Mouse (Mus musculus) urinary bladder, adult 18-20 months (tissue): ENCODE results near the gene Myl7.
A peak's percentile ranks its signal among the peaks of the same experiment; 100 is the strongest.

Source experiments
- DNase-seq, 2 experiments: peaks; one replicate each; pipeline ENCODE4 v3.0.0; 2022; ENCODE audit warnings: low spot score in 2 of 2, mixed read lengths in 2 of 2

Gene Myl7

DNA sequence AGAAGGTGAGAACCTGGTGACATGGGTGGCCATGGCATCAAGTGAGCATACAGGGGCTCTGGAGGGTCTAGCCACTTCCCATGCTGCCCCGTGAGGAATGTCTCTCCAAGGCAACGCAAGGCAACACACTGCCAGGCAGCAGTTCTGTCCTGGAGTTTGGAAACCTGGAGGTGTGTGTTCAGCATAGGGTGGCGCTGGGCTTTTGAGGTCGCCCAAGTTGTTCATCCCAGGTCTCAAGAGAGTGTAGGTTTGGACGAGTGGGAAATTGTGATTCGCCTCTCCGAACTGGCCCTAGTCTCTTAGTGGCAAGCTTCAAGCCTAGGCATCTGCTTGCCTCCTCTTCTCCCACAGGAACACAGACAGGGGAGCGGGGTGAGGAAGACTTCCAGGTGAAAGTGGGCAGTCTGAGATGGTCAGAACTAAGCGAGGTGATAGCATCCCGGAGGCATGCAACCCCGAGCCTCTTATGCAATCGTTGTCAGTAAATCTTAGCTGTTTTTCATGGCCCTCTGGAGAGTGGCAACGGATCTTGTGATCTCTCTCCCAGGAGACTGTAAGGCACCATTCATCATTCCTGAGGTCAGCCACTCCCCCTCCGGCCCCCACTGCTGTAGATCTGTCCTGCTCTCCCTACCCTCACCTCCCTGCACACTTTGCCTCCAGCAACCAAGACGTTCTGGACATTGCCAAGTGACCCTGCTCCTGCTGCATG is 36.0 kb downstream of the Myl7 start:
- DNase-seq, result peak; percentile 44 to 72

- DNase-seq, result peak; percentile 41 to 66
Observed at GRCm38 (mm10) chr11:5861678-5862393, 36.7 kb downstream of the Myl7 start, which contains the start of gene Aebp1. TSS of gene Aebp1 (plus strand) at chr11:5861947.

GRCm38 (mm10) chr11:5860639-5861038 is 37.9 kb downstream of the Myl7 start:
- DNase-seq, result no peak

- DNase-seq, result no peak
Observed at GRCm38 (mm10) chr11:5859883-5860550, 38.6 kb downstream of the Myl7 start.

GRCm38 (mm10) chr11:5858723-5859122 is 39.9 kb downstream of the Myl7 start:
- no peak for DNase-seq

GRCm38 (mm10) chr11:5856479-5857130 is 42.0 kb downstream of the Myl7 start:
- DNase-seq, result no peak

DNA sequence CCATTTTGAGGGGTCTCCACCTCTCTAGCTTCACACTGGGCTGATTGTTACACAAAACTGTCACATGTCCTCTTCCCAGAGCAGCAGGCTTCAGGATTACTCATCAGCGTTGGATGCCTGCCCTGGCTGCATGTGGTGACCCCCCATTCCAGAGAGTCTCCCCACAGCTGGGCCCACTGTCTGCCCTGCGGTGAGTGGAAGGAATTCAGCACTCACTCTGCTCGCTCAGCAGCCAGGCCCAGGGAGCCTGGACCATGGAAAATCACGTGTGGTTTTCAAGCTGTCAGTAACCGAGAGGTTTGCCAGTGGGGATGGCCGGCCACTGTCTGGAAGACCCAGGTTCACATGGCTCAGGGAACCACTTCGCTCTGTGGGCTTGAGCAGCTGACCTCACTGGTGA is 42.7 kb downstream of the Myl7 start:
- no peak for DNase-seq

DNA sequence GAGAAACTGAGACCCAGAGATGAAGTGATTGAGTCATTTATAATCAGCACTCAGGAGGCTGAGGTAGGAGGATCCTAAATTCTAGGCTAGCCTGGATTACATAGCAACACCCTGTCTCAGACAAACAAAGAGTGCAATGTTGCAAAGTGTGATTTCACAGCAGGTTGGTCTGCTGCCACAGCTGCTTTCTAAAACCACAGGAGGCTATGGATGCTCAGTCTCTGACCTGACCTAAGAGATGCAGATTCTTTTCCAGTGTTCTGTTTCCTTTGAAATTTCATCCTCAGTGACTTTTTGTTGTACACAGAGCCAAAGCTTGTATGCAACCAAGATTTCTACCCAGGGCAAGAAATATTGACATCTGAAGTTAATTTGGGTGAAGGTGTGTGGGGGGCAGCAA is 43.1 kb downstream of the Myl7 start:
- no peak for DNase-seq

DNA sequence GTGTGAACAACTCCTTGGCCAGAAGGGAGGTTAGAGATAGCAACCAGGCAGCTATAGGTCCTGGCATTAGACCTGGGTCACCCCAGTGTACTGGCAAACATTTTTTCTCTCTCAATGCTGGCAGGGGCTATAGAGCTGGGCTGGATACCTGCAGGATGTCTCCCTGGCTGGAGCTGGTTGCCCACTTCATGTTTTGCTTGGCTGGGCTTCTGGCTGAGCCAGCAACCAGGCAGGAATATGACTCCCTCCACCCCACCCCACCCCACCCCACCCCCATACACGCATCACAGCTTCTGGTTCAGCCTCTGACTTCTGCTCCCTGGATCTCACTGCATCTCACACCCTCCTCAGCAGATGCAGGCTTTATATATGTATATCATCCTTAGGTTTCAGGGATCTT is 46.3 kb downstream of the Myl7 start:
- no peak for DNase-seq

DNA sequence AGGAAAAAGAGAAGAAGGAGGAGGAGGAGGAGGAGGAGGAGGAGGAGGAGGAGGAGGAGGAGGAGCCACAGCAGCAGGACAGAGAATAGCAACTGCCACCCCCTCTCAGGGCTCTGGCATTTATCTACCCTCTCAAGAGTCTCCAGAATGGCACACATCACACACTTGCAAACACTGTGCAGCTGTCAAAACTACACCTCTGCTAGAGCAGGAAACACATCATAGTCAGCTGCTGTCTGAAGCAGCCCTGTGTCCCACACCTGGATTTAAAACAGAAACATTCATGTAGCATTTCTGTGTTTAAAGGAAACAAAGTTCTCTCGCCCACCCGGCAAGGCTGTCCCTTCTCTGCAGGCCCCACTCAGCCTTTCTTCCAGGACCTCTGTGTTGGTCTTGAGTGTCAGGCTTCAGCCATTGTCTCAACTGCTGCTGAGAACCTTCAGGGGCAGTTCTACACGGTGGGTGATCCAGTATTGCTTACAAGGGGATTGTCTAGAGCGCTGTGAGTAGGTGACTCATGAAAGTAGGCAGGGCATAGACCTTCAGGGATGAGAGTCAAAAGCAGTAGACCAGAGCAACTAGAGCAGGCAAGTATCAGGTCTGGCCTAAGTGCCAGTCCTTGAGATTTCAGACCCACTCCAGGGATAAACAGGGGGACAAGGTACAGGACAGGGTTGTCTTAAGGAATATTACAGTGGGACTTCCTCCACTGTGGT is 47.4 kb downstream of the Myl7 start:
- DNase-seq, result no peak

DNA sequence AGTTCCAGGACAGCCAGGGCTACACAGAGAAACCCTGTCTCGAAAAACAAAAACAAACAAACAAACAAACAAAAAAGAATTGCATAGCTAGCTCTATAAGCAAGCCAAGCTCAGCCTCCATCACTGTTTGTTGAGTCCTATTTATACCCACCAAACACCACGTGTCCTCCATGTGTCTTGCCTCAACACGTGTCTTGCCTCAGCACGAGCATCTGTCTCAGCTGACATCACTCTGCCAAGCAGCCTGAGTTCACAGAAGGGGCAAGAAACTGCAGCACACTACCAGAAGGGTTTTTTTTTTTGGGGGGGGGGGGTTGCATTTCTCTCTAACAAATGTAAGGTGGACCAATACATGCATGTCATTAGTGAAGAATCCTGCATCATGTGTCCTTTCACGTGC is 48.1 kb downstream of the Myl7 start:
- no peak for DNase-seq

DNA sequence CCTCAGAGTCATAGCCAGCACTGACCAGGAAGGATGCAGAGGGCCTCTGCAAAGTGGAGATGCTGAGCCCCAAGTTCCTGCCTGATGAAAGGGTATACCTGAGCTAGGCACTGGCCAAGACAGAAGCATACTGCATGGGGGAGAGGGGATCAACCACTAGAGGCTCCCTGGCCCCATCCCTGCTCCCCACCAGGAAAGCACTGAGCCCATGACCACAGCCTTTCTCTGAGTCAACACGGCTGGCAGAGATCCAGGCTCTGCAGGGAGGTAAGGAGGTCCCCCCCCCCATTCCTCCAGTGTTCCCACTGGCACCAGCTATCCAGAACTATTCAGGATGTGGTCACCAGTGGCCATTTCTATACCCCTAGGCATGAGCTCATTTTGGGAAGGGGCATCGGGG is 49.3 kb downstream of the Myl7 start:
- DNase-seq, result no peak

DNA sequence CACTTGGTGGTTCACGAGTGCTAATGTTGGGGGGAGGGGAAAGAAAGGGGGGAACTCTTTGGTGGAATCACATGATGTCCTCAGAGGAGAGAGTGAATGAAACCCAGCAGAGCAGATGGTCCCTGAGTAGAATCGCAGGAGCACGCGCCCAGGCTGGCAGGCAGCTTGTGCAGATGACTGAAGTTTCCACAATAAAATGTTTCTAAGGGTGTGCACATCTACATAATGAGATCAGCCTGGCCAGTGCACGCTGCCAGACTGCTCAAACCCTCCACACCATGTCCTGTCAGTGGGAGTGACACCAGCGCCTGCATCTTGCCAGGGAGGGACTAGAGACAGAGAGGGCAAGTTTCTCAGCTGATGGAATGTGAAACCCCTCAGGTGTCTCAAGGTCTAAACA is 49.8 kb downstream of the Myl7 start:
- DNase-seq, result no peak

DNA sequence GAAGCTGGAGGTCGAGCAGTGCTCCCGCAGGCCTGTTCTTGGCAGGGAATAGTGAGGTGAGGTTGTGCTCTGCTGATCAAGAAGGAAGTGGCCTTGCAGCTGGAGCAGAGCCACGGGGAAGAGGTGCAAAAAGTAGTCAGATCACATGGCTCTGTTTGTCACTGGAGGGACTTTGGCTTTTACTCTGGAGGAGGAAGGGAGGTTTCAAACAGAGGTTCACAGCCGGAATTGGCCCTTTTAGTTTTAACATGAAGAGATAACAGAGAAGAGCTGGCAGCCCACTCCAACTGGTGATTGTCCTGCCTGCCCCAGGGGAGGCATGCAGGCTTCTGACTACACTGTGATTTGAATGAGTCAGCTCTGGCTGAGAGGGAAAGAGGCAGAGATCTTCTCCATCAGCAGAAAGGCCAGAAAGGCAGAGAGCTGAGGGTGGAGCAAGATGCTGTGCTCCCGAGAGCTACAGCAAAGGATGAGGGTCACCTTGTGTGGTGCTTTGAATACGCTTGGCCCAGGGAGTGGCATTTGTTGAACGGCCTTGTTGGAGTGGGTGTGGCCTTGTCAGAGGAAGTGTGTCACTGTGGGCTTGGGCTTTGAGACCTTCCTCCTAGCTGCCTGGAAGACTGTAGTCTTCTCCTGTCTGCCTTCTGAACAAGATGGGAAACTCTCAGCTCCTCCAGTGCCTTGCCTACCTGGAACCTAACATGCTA is 51.8 kb downstream of the Myl7 start:
- DNase-seq, result peak; percentile 21 to 55
